Mouse (Mus musculus) liver, adult 2 months (tissue): ENCODE measurements at regions not wholly inside any gene's neighbourhood (a gene's known extent, or its start where the extent isn't known, plus 50 kb on each side); places are given as distances from the start of the nearest gene placed in this dataset.
A peak's percentile ranks its signal among the peaks of the same experiment; 100 is the strongest.

Source experiments
- DNase-seq: peaks from one replicate; pipeline ENCODE4 v3.0.0-alpha.2; 2011; ENCODE audit warnings: low read depth, low spot score; ENCODE audit errors: extremely low read depth
- H3K27ac ChIP-seq: fragments of 200-500 bp; replicated peaks from 2 replicates; pipeline ENCODE4 v1.5.1; 2012; ENCODE audit warnings: low read depth, mild to moderate bottlenecking, control low read depth, inconsistent platforms, low read length; ENCODE audit not compliant: insufficient read depth
- H3K27me3 ChIP-seq: fragments of 200-500 bp; 2 replicates; pipeline ENCODE4 v1.6.1; 2012; ENCODE audit warnings: mild to moderate bottlenecking, moderate library complexity, low read length, inconsistent platforms; ENCODE audit not compliant: control insufficient read depth, insufficient read depth
- H3K36me3 ChIP-seq: fragments of 200-500 bp; 2 replicates; pipeline ENCODE4 v1.6.1; 2012; ENCODE audit warnings: low read length, inconsistent platforms; ENCODE audit not compliant: control insufficient read depth, insufficient read depth
- H3K4me1 ChIP-seq: fragments of 200-500 bp; 2 replicates; pipeline ENCODE4 v1.6.1; 2011; ENCODE audit warnings: low read length; ENCODE audit not compliant: control insufficient read depth, insufficient read depth
- H3K4me3 ChIP-seq: fragments of 200-500 bp; 2 replicates; pipeline ENCODE4 v1.5.1; 2011; ENCODE audit warnings: low read depth, mild to moderate bottlenecking, control low read depth, low read length, moderate library complexity; ENCODE audit not compliant: insufficient read depth
- H3K79me2 ChIP-seq: fragments of 200-500 bp; 2 replicates; pipeline ENCODE4 v1.6.1; 2012; ENCODE audit warnings: inconsistent platforms, mild to moderate bottlenecking, low read length, moderate library complexity; ENCODE audit not compliant: control insufficient read depth, insufficient read depth
- H3K9ac ChIP-seq: fragments of 200-500 bp; 2 replicates; pipeline ENCODE4 v1.6.1; 2012; ENCODE audit warnings: low read depth, mild to moderate bottlenecking, control low read depth, inconsistent platforms, low read length
- CTCF ChIP-seq: fragments of 200-500 bp; IDR thresholded peaks from 2 replicates; pipeline ENCODE4 v1.5.1; 2011; ENCODE audit warnings: low read depth, low read length, control low read depth
- POLR2A ChIP-seq: fragments of 200-500 bp; IDR thresholded peaks from 2 replicates; pipeline ENCODE4 v1.6.1; 2011; ENCODE audit warnings: low read length, control low read depth; ENCODE audit not compliant: insufficient read depth; ENCODE audit errors: extremely low read depth
- WGBS: fragments of 180-500 bp; shearing (Covaris S2); methylation state at CpG from one replicate; pipeline ENCODE4 v1.1.7; 2018; 5-methylcytosine and 5-hydroxymethylcytosine counted together

DNA sequence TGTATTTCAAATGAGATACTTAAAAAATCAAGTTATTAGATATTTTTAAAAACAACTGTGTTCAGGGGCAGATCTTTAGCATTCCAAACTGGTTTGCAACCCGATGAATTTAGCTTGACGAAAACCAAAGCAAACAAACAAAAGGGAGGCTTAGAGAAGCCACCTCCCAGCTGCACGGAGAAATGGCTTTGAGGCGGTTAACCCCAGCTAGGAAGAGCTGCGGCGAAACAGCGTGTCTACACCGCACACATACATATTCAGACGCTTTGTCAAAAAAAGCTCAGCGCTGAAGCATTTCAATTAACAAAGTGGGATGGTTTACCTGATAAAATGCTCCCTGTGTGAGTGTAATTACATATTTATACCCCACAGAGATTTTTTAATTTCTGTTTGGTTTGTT is 123.0 kb upstream of the Ap5m1 start:
- DNase-seq: no peak
- TF ChIP-seq POLR2A (no peak), CTCF (no peak)
- Histone ChIP-seq H3K9ac (no peak overlapping the region), H3K79me2 (no peaks in the 10 kb centered on the region), H3K27ac (no peak overlapping the region), H3K4me1 (no peaks in the 10 kb centered on the region), H3K27me3 (no peaks in the 10 kb centered on the region), H3K36me3 (no peaks in the 10 kb centered on the region), H3K4me3 (no peak overlapping the region)
- 67% methylated on average over 10 of the region's 10 CpGs for WGBS

GRCm38 (mm10) chr14:48930886-48931285 is 135.0 kb upstream of the Ap5m1 start:
- DNase-seq: peak; percentile 3
- TF ChIP-seq POLR2A: no peak
- TF ChIP-seq CTCF: no peak
- H3K36me3 ChIP-seq: no peaks in the 10 kb centered on the region
- H3K4me1 ChIP-seq: no peaks in the 10 kb centered on the region
- H3K4me3 ChIP-seq: no peak overlapping the region
- WGBS: 59% methylated on average over 9 of the region's 9 CpGs
- no peak overlapping the region for H3K27ac ChIP-seq
- H3K79me2 ChIP-seq: no peaks in the 10 kb centered on the region
- H3K9ac ChIP-seq: no peak overlapping the region
- H3K27me3 ChIP-seq: no peaks in the 10 kb centered on the region

- Histone ChIP-seq H3K36me3 (no peaks in the 10 kb centered on the region), H3K27ac (no peak overlapping the region), H3K79me2 (no peaks in the 10 kb centered on the region), H3K27me3 (no peaks in the 10 kb centered on the region), H3K4me1 (no peaks in the 10 kb centered on the region), H3K9ac (no peak overlapping the region), H3K4me3 (no peak overlapping the region)
- whole genome bisulfite sequencing: 67% methylated on average over 1 of the region's 1 CpGs
- no peak for DNase-seq
- TF ChIP-seq POLR2A (no peak), CTCF (no peak)
Measured at GRCm38 (mm10) chr14:48925870-48926269, 140.0 kb upstream of the Ap5m1 start.

DNA sequence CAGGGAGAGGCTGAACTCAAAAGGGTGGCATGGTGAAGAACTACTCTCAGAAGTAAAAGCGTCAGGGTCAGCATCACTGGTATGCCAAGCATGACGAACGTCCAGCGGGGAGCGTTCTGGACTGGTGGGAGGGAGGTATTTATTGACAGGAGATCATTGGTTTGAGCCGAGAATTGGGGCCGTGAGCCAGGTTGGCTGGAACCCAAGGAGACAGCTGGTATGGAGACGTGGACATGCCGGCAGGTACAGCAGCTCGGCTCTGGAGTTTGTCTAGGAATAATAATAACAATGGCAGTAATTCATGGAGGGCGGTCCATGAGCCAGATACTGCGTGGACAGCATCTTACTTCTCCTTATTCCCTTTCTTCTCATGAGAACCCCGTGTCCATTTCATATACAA is 156.5 kb upstream of the Ap5m1 start:
- WGBS: 81% methylated on average over 13 of the region's 13 CpGs
- no peak overlapping the region for H3K4me3 ChIP-seq
- no peaks in the 10 kb centered on the region for H3K27me3 ChIP-seq
- no peaks in the 10 kb centered on the region for H3K79me2 ChIP-seq
- no peaks in the 10 kb centered on the region for H3K4me1 ChIP-seq
- no peak for DNase-seq
- H3K27ac ChIP-seq: no peak overlapping the region
- no peak overlapping the region for H3K9ac ChIP-seq
- H3K36me3 ChIP-seq: no peaks in the 10 kb centered on the region
- TF ChIP-seq POLR2A (no peak), CTCF (no peak)

- Histone ChIP-seq H3K36me3 (no peaks in the 10 kb centered on the region), H3K27ac (no peak overlapping the region), H3K79me2 (no peaks in the 10 kb centered on the region), H3K4me3 (no peak overlapping the region), H3K4me1 (no peaks in the 10 kb centered on the region), H3K27me3 (no peaks in the 10 kb centered on the region), H3K9ac (no peak overlapping the region)
- no peak for DNase-seq
- 82% methylated on average over 14 of the region's 14 CpGs for WGBS
- TF ChIP-seq POLR2A (no peak), CTCF (no peak)
Measured at GRCm38 (mm10) chr14:48907991-48908698, 157.8 kb upstream of the Ap5m1 start.

- DNase-seq: no peak
- 70% methylated on average over 6 of the region's 6 CpGs for WGBS
- no peaks in the 10 kb centered on the region for H3K4me1 ChIP-seq
- no peak for TF ChIP-seq CTCF
- H3K4me3 ChIP-seq: no peak overlapping the region
- H3K27me3 ChIP-seq: no peaks in the 10 kb centered on the region
- no peak overlapping the region for H3K9ac ChIP-seq
- no peaks in the 10 kb centered on the region for H3K79me2 ChIP-seq
- H3K36me3 ChIP-seq: no peaks in the 10 kb centered on the region
- no peak overlapping the region for H3K27ac ChIP-seq
Measured at GRCm38 (mm10) chr14:48907403-48907973, 158.4 kb upstream of the Ap5m1 start.
